Mouse (Mus musculus) liver, postnatal 0 days (tissue): Measurements from ENCODE around the gene Unc45b.

Experiments used
- CTCF ChIP-seq: sonication (generic); IDR thresholded peaks from 2 replicates; pipeline ENCODE4 v1.5.1; 2016; ENCODE audit warnings: antibody characterized with exemption, low read depth
- EP300 ChIP-seq: IDR thresholded peaks from 2 replicates; pipeline ENCODE4 v1.6.1; 2016; ENCODE audit warnings: antibody characterized with exemption, low read depth, mild to moderate bottlenecking

DNA sequence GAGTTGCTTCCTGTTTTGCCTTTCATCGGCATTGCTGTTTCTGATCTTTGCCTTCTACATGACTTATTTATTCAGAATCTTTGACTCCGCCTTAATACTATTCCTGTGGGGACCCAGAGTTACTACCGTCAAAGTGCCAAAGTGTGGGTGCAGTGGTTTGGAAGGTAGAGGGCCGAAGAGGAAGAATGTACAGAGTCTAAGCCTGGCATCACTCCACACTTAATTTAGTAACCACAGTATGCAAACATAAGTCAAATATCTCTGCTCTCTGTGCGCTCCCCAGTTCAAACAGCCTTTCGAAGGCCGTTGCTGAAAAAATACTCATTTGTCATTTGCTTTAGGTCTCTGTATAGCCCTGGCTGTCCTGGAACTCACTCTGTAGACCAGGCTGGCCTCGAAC is 51.9 kb downstream of the Unc45b start:
- TF ChIP-seq CTCF (no peak), EP300 (no peak)
